Mouse (Mus musculus) megakaryocyte, embryonic 14.5 days (primary cell): Measurements from ENCODE around the gene Zfp280d.

Source experiments
- FLI1 ChIP-seq: IDR thresholded peaks from 2 replicates; pipeline ENCODE4 v1.6.1; 2012; ENCODE audit warnings: low read length, inconsistent platforms, mixed read lengths
- GATA1 ChIP-seq: IDR thresholded peaks from 3 replicates; pipeline ENCODE4 v1.6.1; 2012; ENCODE audit warnings: mixed read lengths, low read length, inconsistent platforms, borderline replicate concordance

GRCm38 (mm10) chr9:72408131-72408586, 133.5 kb downstream of the Zfp280d start:
- TF ChIP-seq GATA1 (no peak), FLI1 (no peak)
